Mouse (Mus musculus): ENCODE data around the gene Cyba.

- no peak for TF ChIP-seq POLR2A (IDR thresholded peaks at IDR 0.05; ENCODE audit: control insufficient read depth in 1 of 2, insufficient read depth in 1 of 2, low read depth in 1 of 2, low read length in 2 of 2, poor library complexity in 1 of 2)
- no peak for TF ChIP-seq MXI1 (IDR thresholded peaks at IDR 0.05; ENCODE audit: low read depth, low read length)
- no peak for TF ChIP-seq MAFK (IDR thresholded peaks at IDR 0.05; ENCODE audit: borderline replicate concordance, low read depth, low read length)
- no peak for TF ChIP-seq HCFC1 (IDR thresholded peaks at IDR 0.05; ENCODE audit: low read depth, low read length)
- no peak for TF ChIP-seq KAT2A (conservative IDR thresholded peaks at IDR 0.05; ENCODE audit: low read depth, low read length)
- TF ChIP-seq USF1 (IDR thresholded peaks at IDR 0.05; ENCODE audit: low read depth, low read length): no peak
- TF ChIP-seq POLR2AphosphoS5 (IDR thresholded peaks at IDR 0.05; ENCODE audit: borderline replicate concordance, low read depth, low read length): no peak
- TF ChIP-seq RAD21 (IDR thresholded peaks at IDR 0.05; ENCODE audit: low read depth, low read length): no peak
- TF ChIP-seq CTCF (IDR thresholded peaks at IDR 0.05 in 2 of 3, conservative IDR thresholded peaks at IDR 0.05 in 1 of 3; ENCODE audit: control insufficient read depth in 1 of 3, insufficient read depth in 1 of 3, low read depth in 2 of 3, low read length in 3 of 3, poor library complexity in 1 of 3, severe bottlenecking in 1 of 3): no peak
- no peak for TF ChIP-seq ZC3H11A (IDR thresholded peaks at IDR 0.05; ENCODE audit: low read depth, low read length)
- no peak for TF ChIP-seq EP300 (IDR thresholded peaks at IDR 0.05; ENCODE audit: low read depth in 1 of 2, low read length in 2 of 2)
These were observed 3.4 kb upstream of the Cyba start for GRCm38 (mm10) chr8:122436146-122436545.

Data from MEL (cell line).